Mouse (Mus musculus) C2C12 (cell line): ENCODE measurements around the gene Cdc20. TPM values are rescaled to one million over a fixed set of nuclear protein-coding genes. Genes with fewer than 3 reads are reported as not detected.

Experiments used
- H3K27me3 ChIP-seq: one replicate; pipeline ENCODE4 v1.6.1; 2011; ENCODE audit not compliant: control insufficient read depth, insufficient read depth, insufficient read length
- H3K36me3 ChIP-seq: one replicate; pipeline ENCODE4 v1.6.1; 2011; ENCODE audit not compliant: control insufficient read depth, insufficient read depth
- H3K4me3 ChIP-seq: one replicate; pipeline ENCODE4 v1.5.1; 2011; ENCODE audit warnings: mild to moderate bottlenecking, control low read depth; ENCODE audit not compliant: poor library complexity, insufficient read depth, severe bottlenecking
- H3K79me2 ChIP-seq: one replicate; pipeline ENCODE4 v1.6.1; 2011; ENCODE audit not compliant: control insufficient read depth, insufficient read depth
- H3K79me3 ChIP-seq: one replicate; pipeline ENCODE4 v1.6.1; 2011; ENCODE audit warnings: low read depth, control low read depth
- H3ac ChIP-seq: one replicate; pipeline ENCODE3; 2011; ENCODE audit warnings: low read depth; ENCODE audit not compliant: control insufficient read depth, insufficient read length
- CEBPB ChIP-seq: IDR thresholded peaks from one replicate; pipeline ENCODE4 v1.6.1; 2011; ENCODE audit warnings: low read depth, mild to moderate bottlenecking, control low read depth, moderate library complexity
- CTCF ChIP-seq: IDR thresholded peaks from one replicate; pipeline ENCODE4 v1.5.1; 2011; ENCODE audit not compliant: control insufficient read depth, insufficient read depth, insufficient read length
- FOSL1 ChIP-seq: IDR thresholded peaks from one replicate; pipeline ENCODE4 v1.8.0; 2011; ENCODE audit warnings: mild to moderate bottlenecking, low read length; ENCODE audit not compliant: poor library complexity, insufficient read depth, severe bottlenecking
- MAX ChIP-seq: IDR thresholded peaks from one replicate; pipeline ENCODE4 v1.6.1; 2011; ENCODE audit warnings: mild to moderate bottlenecking, control low read depth
- MYOD1 ChIP-seq: IDR thresholded peaks from one replicate; pipeline ENCODE4 v1.6.1; 2011; ENCODE audit warnings: low read depth; ENCODE audit not compliant: control insufficient read depth, insufficient read length
- MYOG ChIP-seq: IDR thresholded peaks from one replicate; pipeline ENCODE4 v1.6.1; 2011; ENCODE audit not compliant: control insufficient read depth, insufficient read length; ENCODE audit errors: extremely low read depth
- USF1 ChIP-seq: IDR thresholded peaks from one replicate; pipeline ENCODE4 v1.6.1; 2011; ENCODE audit warnings: low read depth, mild to moderate bottlenecking, control low read depth, moderate library complexity
- polyA plus RNA-seq: library from polyadenylated mRNA; unstranded; fragments of >200 nt; fragmentation: generic; extraction: Trizol; gene quantifications from one replicate; pipeline ENCODE4 v1.2.1, GENCODE M21; 2012; ENCODE audit warnings: missing spikeins

Gene Cdc20
- polyA plus RNA-seq, 1 experiment: 274 TPM

- no peak for TF ChIP-seq CEBPB
- Histone ChIP-seq H3K4me3 (no peak overlapping the region), H3K79me2 (peaks cover under 1% of the 10 kb centered on the region), H3K36me3 (peaks cover 42% of the 10 kb centered on the region), H3K27me3 (no peaks in the 10 kb centered on the region), H3K79me3 (peaks cover 4% of the 10 kb centered on the region), H3ac (no peak overlapping the region)
Observed at GRCm38 (mm10) chr4:118401421-118401820, 35.7 kb downstream of the Cdc20 start.

DNA sequence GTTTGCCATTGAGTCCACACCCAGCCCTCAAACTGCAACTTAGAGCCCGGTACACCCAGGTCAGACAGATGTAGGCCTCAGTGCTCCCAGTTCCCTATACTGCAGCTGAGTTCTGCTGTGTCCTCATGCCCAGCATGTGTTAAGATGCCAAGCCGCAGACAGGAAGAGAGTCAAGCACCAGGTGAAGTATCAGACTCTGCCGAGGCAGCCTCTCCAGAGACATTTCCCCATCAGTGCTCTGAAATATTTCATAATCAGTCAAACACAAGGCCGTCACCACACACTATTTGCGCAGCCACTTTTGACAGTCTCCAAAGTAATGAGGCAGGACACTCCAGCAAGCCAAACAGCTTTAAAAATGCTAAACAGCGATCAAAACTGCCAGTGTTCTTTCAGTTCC, 38.8 kb downstream of the Cdc20 start:
- no peak for TF ChIP-seq MYOG
- no peak for TF ChIP-seq MYOD1
- TF ChIP-seq FOSL1: no peak
- no peak for TF ChIP-seq USF1
- TF ChIP-seq CEBPB: no peak
- no peak for TF ChIP-seq CTCF
- no peak for TF ChIP-seq MAX
- Histone ChIP-seq H3ac (no peak overlapping the region), H3K79me2 (no peaks in the 10 kb centered on the region), H3K79me3 (no peaks in the 10 kb centered on the region), H3K4me3 (no peak overlapping the region), H3K27me3 (no peaks in the 10 kb centered on the region), H3K36me3 (peaks cover 58% of the 10 kb centered on the region)

- TF ChIP-seq FOSL1 (no peak), CEBPB (no peak), USF1 (no peak), MYOG (no peak), CTCF (no peak), MAX (no peak)
- Histone ChIP-seq H3K79me3 (no peaks in the 10 kb centered on the region), H3K79me2 (no peaks in the 10 kb centered on the region), H3K4me3 (no peak overlapping the region), H3ac (no peak overlapping the region), H3K27me3 (no peaks in the 10 kb centered on the region), H3K36me3 (peaks cover 65% of the 10 kb centered on the region)
Observed at GRCm38 (mm10) chr4:118396433-118396832, 40.7 kb downstream of the Cdc20 start.

DNA sequence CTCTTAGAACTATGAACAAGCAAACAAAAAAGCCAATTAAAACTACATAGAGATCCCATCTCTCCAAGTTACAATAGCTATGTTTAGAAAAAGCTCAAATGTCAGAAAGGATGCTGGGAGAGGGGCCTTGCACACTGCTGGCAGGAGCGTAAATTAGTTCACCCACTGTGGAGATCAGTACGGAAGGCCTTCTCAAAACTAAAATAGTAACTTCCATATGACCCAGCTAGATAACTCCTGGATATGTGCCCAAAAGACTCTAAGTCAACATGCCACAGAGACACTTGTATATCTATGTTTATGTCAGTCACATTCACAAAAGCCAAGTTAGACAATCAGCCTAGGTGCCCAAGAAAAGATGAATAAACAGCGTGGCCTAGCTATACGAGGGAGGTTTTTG, 41.9 kb downstream of the Cdc20 start:
- H3K4me3 ChIP-seq: no peak overlapping the region
- H3K79me2 ChIP-seq: no peaks in the 10 kb centered on the region
- no peaks in the 10 kb centered on the region for H3K27me3 ChIP-seq
- H3K36me3 ChIP-seq: peaks cover 63% of the 10 kb centered on the region
- no peaks in the 10 kb centered on the region for H3K79me3 ChIP-seq
- H3ac ChIP-seq: no peak overlapping the region
- TF ChIP-seq CEBPB: no peak
- TF ChIP-seq MYOG: no peak

- Histone ChIP-seq H3K36me3 (peaks cover 57% of the 10 kb centered on the region), H3K4me3 (no peak overlapping the region), H3K79me2 (no peaks in the 10 kb centered on the region), H3K79me3 (no peaks in the 10 kb centered on the region), H3ac (no peak overlapping the region), H3K27me3 (no peaks in the 10 kb centered on the region)
- TF ChIP-seq FOSL1 (no peak), CTCF (no peak), MAX (no peak), USF1 (no peak), MYOD1 (no peak), MYOG (no peak), CEBPB (no peak)
Observed at GRCm38 (mm10) chr4:118394505-118394904, 42.6 kb downstream of the Cdc20 start.

- TF ChIP-seq USF1 (no peak), CTCF (no peak), MYOD1 (no peak), MYOG (no peak), FOSL1 (no peak), MAX (no peak)
- no peaks in the 10 kb centered on the region for H3K79me3 ChIP-seq
- peaks cover 61% of the 10 kb centered on the region for H3K36me3 ChIP-seq
- no peaks in the 10 kb centered on the region for H3K27me3 ChIP-seq
- no peaks in the 10 kb centered on the region for H3K79me2 ChIP-seq
- H3K4me3 ChIP-seq: no peak overlapping the region
- H3ac ChIP-seq: no peak overlapping the region
Observed at GRCm38 (mm10) chr4:118390146-118390545, 47.0 kb downstream of the Cdc20 start.
